Mouse (Mus musculus): ENCODE results near the gene 0610010F05Rik.

Gene 0610010F05Rik

GRCm38 (mm10) chr11:23570130-23570529 is 63.3 kb downstream of the 0610010F05Rik start:
- no peak for DNase-seq (ENCODE audit: extremely low spot score, low read depth, low spot score)

- DNase-seq (ENCODE audit: extremely low spot score, low read depth, low spot score) = peak; percentile 42
These were observed 67.7 kb downstream of the 0610010F05Rik start for GRCm38 (mm10) chr11:23565761-23566160.

- DNase-seq (ENCODE audit: extremely low spot score, low read depth, low spot score) = no peak
These were observed 76.3 kb downstream of the 0610010F05Rik start for GRCm38 (mm10) chr11:23557039-23557630.

- no peak for DNase-seq (ENCODE audit: extremely low spot score, low read depth, low spot score)
These were observed 96.0 kb downstream of the 0610010F05Rik start for GRCm38 (mm10) chr11:23537446-23537845.

- no peak for DNase-seq (ENCODE audit: extremely low spot score, low read depth, low spot score)
These were observed 112.8 kb downstream of the 0610010F05Rik start, which contains the start of gene 1700093K21Rik for GRCm38 (mm10) chr11:23520473-23521205. 1700093K21Rik (minus strand) TSS chr11:23521155.

- no peak for DNase-seq (ENCODE audit: extremely low spot score, low read depth, low spot score)
These were observed 114.5 kb downstream of the 0610010F05Rik start for GRCm38 (mm10) chr11:23518981-23519380.

- DNase-seq (ENCODE audit: extremely low spot score, low read depth, low spot score) = no peak
These were observed 118.1 kb downstream of the 0610010F05Rik start for GRCm38 (mm10) chr11:23515315-23515714.
